Mouse (Mus musculus) kidney, postnatal 36 days (tissue): Measurements from ENCODE around the gene Rnf38.
A peak's percentile ranks its signal among the peaks of the same experiment; 100 is the strongest.

Experiments
- DNase-seq, 2 experiments: peaks; one replicate each; pipeline ENCODE4 v3.0.0; 2021 to 2022; ENCODE audit warnings: mixed read lengths in 2 of 2

The Rnf38 gene

DNA sequence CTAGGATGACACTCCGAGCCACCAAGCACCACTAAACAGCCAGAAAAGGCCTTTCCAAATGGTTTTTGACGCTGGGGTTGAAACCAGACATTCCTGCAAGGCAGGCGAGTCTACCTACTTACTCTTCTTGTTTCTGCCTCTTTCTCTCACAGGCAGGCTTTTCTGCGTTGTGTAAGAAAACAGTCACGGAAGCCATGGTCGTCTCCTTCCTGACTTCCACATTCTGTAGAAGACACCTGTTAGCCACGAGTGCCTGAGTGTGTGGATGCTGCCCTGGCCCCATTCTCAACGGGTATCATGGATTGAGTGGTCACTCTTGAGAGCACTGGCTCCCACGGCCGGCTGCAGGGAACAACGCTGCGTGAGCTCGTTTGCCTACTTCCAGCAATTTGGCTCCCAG lies 118.5 kb downstream of the Rnf38 start:
- DNase-seq = no peak

DNA sequence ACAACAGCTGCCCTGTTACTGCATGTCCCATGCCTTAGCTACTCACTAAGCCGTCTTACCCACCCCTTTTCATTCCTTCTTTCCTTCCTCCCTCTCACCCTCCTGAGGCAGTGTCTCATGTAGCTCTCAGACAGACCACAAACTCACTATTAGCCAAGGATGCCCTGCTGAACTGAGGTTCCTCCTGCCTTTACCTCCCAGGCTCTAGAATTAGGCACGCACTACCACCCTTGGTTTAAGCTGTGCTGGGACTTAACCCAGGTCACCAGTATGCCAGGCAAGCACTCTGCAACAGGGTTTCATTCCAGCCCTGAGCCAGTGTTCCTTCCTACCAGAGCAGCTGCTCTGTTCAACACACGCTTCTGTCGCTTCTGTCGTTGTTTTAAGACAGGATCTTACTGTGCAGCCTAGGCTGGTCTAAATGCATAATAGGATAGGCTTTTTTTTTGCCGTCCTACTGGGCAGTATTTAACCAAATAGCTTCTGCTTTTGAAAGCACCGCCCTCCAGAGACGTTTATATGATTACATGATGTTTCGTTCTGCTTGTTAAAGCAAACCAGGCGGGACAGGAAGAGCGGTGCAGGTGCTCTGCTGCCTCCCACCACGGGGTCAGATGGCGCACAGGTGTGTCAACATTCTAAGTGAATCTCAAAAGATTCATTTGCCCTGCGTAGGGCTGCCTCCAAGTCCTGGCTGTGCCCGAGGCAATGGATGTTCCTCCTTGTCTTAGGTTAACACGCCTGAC lies 120.0 kb downstream of the Rnf38 start:
- no peak for DNase-seq

DNA sequence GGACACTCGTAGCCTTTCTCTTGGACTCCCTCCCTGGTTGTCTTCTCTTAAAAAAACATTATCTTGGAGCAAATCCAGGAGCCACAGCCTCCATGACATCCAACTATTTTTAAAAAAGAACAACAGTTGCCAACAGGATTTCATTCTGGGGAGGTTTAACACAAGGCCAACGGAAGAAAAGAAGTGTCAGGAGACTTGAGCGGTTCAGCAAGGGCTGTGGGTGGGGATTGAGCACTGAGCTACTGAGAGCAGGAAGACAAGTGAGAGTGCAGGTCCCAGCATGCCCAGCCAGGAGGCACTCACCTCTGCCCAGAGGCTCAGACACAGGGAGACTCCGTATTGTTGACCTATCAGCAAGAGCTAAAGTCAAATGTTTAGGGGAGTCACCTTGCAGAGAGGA lies 120.8 kb downstream of the Rnf38 start:
- DNase-seq = peak; percentile 29 to 43

DNA sequence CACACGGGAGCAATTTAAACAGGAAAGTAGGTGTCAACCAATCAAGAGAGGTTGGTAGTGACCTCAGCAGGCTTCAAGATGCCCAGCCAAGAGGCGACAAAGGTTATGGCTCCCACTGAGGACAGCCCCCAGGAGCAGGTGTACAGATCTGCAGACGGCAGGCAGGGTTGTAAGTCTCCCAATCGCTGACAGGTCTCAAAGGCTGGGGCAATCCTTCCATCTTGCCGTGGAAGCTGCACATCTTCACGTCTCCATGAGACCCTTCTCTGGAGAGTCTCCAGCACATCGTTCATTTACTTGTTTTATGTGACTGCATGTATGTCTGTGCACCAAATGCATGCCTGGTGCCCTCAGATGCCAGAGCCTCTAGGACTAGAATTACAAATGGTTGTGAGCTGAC lies 122.8 kb downstream of the Rnf38 start:
- DNase-seq = no peak

DNA sequence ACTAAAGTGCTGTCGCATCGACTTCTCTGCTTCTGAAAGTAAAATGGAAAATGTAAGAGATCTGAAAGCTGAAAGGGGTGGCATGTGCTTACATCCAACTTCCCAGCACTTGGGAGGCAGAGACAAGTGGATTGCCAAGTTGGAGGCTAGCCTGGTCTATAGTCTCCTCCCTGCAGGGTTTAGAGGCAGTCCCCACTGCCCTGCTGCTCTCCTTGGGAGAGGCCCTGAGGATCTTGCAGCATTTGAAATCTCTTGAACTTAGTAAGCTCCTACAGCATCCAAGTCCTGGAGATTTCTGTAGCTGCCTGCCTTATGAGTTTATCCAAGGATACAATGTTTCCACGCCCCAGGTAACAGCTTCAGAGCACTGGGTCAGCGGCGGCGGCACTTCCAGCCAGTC lies 125.3 kb downstream of the Rnf38 start:
- no peak for DNase-seq

DNA sequence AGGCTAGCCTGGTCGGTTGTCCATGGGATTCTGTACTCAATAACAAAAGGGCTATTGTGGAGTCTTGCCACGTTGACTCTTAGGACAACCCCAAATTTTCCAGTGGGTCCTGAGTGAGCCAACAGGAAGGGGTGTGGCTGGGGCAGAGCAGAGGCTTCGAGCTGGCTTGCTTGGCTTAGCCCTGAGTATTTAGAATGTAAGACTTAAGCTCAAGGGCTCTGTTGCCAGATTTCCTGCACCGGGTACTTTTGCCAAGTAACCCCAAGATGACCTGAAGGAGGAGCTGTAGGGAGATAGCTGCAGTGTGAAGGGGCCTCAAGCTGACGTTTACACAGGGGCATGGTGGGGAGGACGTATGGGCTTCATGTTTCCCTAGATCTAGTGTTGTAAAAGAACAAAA lies 126.2 kb downstream of the Rnf38 start:
- DNase-seq = peak; percentile 47 to 67

DNA sequence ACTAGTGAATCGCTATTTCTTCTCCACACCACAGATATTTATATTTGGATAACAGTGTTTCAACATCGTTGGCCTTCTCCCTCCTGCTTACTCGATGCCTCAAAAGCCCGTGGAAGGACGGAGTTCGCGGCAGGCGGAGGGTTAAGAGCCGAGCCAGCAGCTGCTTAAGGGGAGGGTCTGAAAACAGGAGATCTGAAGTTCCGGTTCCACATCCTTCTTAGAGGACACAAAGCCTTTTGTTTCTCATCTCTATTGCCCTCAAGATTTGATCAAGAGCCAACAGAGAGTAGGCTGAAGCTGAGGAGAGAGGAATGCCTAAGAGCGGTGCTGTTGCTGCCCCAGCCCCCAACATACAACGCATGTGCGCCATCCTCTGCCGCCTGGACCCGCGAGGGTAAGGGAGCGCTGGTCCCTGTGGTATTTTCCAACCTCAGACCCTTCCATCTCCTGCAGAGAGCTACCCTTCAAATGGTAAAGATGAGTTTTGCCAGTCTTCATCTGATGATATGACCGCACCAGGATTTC lies 127.2 kb downstream of the Rnf38 start:
- DNase-seq = no peak

DNA sequence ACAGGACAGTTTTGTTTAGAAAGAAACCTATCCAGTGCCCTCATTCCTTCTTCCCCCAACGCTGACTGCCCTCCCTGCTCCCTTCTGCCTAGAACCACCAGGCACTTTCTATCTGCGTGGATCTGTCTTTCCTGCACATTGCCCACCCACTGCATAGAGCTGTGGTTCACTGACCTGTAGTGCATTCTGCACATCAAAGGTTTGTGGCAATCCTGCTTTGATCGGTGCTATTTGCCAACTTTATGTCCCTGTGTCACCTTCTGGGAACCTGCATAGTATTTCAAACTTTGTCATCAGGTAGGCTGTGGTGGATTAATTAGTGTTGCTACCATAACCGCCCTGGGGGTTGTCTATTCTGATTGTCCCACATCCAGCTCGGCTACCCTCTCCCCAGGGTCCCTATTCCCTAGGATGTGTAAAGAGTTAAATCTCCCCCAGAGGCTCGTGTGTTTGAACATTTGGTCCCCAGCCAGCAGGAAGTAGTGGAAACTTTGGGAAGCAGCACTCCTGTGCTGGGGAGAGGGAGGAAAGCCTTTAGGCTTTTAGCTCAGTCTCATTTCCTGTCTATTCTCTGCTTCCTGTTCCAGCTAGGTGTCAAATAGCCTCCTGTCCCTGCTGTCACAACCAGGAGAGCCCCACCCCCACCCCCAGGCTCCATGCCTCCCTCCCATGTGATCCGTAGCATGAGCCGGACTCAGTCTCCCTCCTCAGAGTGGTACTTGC lies 129.2 kb downstream of the Rnf38 start:
- DNase-seq = peak; percentile 50 to 59

DNA sequence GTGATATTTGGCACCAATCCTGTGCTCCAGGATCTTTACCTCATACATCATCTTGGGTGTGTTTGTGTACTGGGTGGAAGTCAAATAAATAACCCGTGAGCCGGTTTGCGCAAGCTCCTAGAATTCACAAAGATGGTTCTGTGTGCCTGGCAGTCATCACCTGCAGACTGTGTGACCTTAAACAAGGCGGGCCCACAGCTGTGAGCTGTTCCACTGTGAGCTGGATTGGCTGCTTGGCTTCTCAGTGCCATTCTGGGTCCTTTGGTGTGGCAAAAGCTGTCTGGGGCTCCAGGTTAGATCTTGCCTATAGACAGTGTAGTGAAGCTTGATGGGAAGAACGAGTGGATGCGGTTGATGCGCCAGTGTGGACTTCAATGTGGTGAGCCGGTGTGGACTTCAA lies 130.0 kb downstream of the Rnf38 start:
- no peak for DNase-seq

DNA sequence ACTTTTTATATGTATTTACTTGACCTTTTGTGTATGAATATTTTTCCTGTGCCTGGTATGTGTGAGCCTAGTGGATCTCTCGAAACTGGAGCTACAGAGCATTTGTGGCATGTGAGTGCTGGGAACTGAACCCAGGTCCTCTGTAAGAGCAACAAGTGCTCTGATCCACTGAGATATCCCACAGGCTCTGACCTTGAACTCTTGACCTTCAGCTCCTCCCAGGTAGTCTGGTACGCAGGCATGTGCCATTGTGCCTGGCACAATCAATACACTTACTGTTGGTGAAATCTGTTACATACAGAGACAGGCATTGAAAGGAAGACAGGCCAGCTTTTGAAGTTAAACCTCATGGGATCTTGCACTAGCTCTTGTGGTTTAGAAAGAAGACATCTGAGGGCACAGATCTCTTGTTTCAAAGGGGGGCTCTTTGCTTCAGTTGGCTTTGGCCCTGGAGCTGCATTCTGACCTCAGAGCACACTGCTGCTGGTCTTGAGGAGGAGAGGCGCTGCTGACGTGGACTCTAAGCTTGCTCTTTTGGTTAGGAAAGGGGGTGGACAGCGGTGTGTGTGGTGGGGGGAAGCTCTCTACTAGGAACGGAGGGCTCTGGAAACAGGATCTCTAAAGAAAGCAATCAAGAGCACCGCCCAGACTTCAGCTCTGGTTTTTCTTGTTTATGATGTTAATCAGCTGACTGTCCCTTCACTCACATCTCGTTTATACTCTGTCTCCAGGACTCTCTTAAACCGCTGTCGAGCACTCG lies 135.8 kb downstream of the Rnf38 start:
- DNase-seq = no peak

DNA sequence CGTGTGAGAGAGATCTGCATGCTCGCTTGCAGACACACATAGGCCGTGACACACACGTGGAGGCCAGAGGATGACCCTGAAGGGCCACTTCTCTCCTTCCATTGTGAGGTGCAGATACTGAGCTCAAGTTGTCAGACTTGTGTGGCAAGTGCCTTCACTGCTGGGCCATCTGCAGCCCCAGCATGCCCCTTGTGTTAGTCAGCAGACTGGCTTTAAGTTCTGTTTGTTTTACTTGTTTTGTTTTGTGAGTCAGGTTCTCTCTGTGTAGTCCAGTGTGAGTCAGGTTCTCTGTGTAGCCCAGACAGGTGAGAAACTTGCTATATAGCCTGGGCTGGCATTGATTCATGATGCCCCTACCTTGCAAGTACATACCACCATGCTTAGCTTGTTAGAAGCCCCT lies 139.1 kb downstream of the Rnf38 start:
- no peak for DNase-seq

DNA sequence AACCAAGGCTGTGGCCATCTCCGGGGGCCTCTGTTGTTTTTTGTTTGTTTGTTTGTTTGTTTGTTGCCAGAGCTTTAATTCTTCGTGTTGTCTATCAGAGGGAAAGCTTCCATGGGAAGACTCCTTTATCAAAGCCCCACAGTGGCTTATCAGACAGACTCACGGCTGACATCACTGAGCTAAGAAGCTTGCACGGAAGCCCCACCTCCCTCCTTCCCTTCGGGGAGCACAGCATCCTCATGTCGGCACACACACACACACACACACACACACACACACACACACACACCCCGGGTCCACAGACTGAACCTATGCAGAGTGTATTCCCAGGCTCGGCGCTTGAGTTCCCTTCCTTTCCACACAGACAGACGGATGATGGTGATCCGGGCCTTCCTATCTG lies 141.2 kb downstream of the Rnf38 start:
- DNase-seq = peak; percentile 24 to 30

DNA sequence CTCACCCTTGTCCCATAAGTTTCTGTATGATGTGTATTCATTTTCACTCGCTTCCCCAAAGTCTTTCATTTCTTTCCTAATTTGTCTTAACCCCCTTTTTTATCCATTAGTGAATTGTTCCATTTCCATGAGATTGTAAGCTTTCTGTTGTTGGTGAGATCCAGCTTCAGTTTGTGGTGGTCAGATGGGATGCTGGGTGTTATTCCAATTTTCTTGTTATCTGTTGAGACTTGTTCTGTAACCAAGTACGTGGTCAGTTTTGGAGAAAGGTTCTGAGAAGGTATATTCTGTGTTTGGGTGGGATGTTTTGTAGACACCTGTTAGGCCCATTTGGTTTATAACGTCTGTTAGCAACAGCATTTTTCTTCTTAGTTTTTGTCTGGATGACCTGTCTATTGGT lies 148.0 kb downstream of the Rnf38 start:
- no peak for DNase-seq

DNA sequence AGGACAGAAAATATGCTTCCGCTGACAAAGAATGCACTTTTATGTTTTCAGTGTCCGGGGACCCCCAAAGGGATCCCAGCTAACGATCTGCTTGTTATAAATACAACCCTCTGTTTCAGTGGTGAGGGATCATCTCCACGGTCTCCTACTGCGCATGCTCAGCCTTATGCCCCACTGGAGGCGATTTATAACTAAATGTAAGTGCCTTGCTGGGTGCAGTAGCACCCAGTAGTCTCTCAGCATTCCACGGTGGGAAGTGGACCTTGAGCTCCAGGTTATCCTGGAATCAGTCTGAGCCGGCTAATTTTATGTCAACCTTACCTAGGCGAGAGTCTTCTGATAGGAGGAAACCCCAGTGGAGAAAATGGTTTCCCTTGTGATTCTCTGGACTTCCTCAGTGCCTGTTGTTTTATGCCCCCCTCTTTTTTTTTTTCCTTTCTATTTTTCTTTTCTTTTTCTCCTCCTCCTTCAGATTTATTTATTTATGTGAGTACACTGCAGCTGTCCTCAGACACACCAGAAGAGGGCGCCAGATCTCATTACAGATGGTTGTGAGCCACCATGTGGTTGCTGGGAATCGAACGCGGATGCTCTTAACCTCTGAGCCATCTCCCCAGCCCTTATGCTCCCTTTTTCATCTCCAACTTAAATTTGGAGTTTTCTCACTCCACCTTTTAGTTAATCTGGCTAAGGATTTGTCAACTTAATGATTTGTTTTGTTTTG lies 148.8 kb downstream of the Rnf38 start:
- DNase-seq = no peak

DNA sequence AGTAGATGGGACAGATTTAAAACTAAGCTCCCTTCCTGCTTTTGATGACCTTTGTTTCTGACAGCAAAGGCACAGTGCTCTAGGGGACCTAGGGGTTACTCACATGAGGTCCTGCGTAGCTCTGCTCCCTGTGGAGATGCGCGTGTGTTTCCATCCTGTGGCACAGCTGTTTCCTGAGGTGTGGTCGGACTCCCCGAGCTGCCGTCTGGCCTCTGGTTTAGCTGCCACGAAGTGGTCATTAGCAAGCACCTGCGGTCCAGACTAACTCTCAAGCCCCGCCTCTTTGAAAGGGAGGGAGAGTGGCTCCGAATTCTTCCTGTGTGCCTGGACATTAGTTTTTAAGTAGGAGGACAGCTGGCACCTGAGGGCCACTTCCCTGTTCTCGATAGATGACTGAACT lies 149.6 kb downstream of the Rnf38 start, which contains the start of gene Gne:
Gne (minus strand) TSS at position 233 of the 400 bp plus-strand sequence.
- DNase-seq = peak; percentile 52 to 63

DNA sequence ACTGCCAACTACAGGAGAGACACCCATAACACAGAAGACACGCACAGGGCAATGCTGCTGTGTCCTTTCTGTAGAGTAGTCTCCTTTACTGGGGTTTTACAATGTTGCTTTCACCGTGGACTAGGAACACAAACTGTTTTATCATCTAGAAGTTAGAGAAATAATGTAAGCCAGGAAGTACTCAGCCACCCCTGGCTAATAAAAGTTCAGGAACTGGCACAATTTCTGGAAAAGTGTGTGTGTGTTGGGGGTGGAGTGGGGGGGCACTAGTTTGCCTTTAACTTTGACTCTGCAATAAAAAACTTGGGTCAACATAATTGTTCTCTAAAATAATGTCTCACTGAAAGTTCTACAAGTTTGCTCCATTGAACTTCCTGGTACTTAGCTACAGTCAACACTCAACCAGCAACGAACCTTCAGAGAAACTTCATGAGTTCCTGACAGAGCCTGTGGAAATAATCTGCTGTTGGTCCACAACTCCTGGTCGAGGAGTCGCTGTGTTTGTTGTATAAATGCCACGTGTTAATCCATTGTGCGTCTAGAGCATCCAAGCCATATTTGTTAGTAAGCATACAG lies 155.1 kb downstream of the Rnf38 start:
- no peak for DNase-seq
